Mouse (Mus musculus) adrenal gland, postnatal 10 days (tissue): ENCODE measurements around the gene Pced1b. TPM values are rescaled to one million over a fixed set of nuclear protein-coding genes. Genes with fewer than 3 reads are reported as not detected.
"Not testable (repeated sequence)": the region's sequence is repeated elsewhere in the genome, so short reads cannot be mapped to it uniquely, and the experiment has no call there.

ENCODE experiments used
- DNase-seq: peaks from one replicate; pipeline ENCODE4 v3.0.0; 2021; ENCODE audit warnings: mixed read lengths
- long read RNA-seq, 2 experiments: library from polyadenylated mRNA; stranded (forward); transcript quantifications; one replicate each; pipeline ENCODE4 v2.0.0; 2021
- total RNA-seq, 2 experiments: library from RNA; stranded (reverse); gene quantifications; 2 replicates each; pipeline ENCODE4 v1.2.3; 2021

Gene Pced1b
- total RNA-seq, result 10 to 100 TPM; 23.5 to 26.0 TPM
- long read RNA-seq, experiment 1, partial matches to known transcripts, result 0 of 7 reads
- long read RNA-seq, experiment 1, other reads (novel, unspliced or antisense), result 7 of 7 reads
- long read RNA-seq, experiment 2, partial matches to known transcripts, result 0 of 6 reads
- long read RNA-seq, experiment 2, other reads (novel, unspliced or antisense), result 6 of 6 reads

GRCm38 (mm10) chr15:97246911-97247790, at the start of gene Pced1b, which contains the start of gene Amigo2:
TSS of gene Pced1b (plus strand) at chr15:97247107.
TSS of gene Amigo2 (minus strand) at chr15:97247287.
- peak; percentile 83 for DNase-seq

- DNase-seq, result no peak
Measured at GRCm38 (mm10) chr15:97204889-97205288, 42.0 kb upstream of the Pced1b start.

GRCm38 (mm10) chr15:97205776-97206175, 41.1 kb upstream of the Pced1b start:
- no peak for DNase-seq

GRCm38 (mm10) chr15:97206506-97206905, 40.4 kb upstream of the Pced1b start:
- no peak for DNase-seq

DNA sequence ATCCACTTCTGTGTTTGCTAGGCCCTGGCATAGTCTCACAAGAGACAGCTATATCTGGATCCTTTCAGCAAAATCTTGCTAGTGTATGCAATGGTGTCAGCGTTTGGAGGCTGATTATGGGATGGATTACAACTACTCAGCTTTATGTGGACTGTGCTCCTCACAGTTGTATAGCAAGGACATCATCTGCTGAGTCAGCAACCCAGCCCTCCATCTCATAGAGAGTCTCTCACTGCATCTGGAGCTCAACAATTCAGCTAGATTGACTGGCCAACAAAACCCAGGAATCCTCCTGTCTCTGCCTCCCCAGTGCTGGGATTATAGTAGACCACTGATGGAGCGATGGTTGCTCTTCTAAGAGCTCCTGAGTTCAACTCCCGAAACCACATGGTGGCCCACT, 37.2 kb upstream of the Pced1b start:
- not testable (repeated sequence) for DNase-seq

DNA sequence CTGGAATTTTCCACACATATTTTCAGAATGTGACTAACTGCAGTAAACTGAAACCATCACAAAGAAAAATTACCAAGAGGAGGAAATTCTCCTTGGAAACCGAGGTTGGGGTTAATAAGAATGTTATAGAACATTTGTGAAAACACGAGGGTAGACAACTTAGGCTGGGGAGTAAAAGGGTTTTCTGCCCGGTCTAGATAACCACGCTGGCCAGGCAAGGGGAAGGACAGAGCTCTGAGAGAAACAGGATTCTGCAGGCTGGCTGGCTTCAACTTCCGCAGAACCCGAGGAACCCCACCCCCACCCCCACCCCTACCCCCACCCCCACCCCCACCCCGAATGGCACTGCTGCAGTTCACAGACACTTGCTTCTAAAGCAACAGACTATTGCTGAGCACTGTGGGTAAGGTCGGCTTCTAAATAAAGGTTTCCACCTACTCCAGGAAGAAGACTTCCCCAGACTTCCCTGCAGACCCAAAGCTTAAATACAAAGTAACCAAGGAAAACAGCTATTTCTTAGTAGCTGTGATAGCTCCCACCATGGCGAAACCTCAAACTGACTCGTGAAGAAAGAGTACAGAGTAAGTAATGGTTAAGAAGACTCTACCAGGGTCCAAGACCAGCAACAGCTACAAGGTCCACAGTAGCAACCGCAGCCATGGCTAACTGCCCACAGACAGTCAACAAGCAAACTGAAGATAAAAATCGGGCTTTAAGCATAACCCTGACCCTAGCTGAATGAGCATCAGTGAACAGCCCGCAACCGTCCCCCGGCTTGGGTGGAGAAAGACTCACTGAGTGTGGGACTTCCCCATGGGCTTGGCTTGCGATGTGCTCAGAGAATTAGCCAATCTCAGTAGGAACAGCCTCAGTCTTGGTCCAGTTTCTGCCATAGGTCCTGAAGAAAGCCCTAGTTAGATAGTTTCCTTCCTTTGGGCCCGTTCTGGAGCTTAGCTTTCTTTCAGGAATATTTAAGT, 34.1 kb upstream of the Pced1b start:
- no peak for DNase-seq

DNA sequence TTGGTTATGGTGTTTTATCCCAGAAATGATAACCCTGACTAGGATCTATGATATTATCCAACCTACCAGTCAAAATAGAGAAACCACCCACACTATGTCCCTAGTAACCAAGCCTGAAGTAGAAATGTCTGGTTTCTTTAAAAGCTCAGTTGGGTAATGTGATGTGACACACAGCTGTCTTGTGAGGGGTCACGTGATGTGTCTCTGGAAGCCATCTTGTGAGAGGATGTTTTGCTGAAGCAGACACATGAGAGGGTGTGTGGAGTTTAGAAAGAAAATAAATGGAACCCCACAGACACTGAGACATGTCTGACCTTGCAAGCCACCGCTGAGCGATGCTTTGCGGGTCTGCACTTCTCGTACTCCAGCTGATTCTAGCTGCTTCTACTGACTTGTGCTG, 30.1 kb upstream of the Pced1b start:
- DNase-seq, result no peak

GRCm38 (mm10) chr15:97223431-97223830, 23.5 kb upstream of the Pced1b start:
- no peak for DNase-seq

- DNase-seq, result no peak
Measured at GRCm38 (mm10) chr15:97224003-97224402, 22.9 kb upstream of the Pced1b start.

DNA sequence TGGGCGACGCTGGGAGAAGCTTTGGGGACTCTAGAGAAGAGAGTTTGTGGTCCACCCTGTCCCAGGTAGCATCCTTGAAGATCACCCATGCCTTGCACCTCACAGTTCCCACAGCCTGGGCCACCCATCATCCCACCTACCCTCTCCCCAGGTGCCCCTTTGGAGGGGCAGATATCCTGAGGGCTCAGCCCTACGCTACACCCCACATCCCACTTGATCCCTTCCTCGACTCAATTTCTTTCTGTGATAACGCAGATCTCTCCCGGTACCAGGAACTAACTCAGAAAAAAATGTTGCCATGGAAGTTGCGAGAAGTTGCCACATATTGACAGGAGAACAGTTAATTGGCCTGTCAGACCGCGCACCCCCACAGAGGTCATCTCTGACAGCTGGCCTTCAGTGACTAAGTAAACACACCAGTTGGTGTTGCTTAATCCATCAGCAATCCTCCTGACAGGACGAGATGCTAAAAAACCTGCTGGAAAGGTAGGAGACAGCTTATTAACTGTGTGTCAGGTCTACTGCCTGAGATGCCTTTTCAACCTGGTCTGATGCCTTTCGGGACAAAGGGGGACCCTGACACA, 17.3 kb upstream of the Pced1b start:
- DNase-seq, result no peak

DNA sequence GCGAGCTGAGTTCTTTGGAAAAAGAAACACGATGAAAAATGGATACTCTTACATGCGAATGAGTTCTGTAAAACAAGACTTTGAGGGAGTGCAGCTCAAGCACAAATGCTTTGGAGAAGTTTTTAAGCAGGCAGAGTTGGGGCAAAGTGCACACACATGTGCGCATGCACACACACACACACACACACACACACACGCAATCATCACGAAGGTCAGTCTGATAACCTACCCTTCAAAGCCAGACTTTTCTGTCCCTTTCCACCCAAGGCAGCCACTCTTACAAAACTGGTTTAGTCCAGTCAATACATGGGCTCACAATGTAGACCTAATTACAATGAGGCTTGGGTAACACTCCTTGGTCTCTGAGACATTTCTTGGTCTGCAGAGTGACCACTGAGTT, 12.8 kb upstream of the Pced1b start:
- DNase-seq, result no peak

DNA sequence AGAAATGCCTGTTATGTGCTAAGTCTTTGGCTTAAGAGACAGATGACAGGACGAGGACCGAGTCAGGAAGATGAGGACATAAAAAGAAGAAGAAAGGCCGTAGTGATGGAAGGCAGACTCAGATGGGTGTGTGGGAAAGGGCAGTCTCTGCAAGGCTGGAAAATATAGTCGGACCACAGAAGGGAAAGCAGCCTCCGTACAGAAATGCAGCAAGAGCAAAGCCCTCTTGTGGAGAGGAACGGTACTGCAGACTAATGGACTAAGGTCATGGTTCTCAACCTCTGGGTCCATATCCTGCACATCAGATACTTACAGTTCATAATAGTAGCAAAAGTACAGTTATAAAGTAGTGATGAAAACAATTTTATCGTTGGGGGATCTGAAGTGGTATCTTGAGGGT, 11.7 kb upstream of the Pced1b start:
- DNase-seq, result peak; percentile 79

- peak; percentile 80 for DNase-seq
Measured at GRCm38 (mm10) chr15:97236943-97237342, 10.0 kb upstream of the Pced1b start.

GRCm38 (mm10) chr15:97245392-97245791, 1.5 kb upstream of the Pced1b start:
- no peak for DNase-seq

DNA sequence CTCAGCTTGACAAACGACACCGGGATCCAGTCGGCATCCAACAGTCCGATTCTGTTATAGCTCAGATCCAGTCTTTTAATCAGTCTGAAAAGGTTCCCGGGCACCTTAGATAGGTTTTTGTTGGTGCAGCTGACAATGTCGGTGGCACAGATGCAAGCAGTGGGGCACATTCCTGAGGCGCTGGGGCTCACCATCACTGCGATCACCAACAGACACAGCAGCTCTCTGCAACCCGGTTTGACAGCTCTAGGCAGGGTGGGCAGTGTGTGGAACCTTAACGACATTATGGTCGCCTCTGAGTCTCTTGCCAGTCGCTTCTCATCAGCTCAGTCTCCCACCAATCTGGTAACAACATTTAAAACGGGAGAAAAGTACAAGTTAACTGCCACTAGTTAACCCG, 651 bp upstream of the Pced1b start:
- no peak for DNase-seq

- peak; percentile 58 for DNase-seq
Measured at GRCm38 (mm10) chr15:97247791-97248161, 869 bp downstream of the Pced1b start.

DNA sequence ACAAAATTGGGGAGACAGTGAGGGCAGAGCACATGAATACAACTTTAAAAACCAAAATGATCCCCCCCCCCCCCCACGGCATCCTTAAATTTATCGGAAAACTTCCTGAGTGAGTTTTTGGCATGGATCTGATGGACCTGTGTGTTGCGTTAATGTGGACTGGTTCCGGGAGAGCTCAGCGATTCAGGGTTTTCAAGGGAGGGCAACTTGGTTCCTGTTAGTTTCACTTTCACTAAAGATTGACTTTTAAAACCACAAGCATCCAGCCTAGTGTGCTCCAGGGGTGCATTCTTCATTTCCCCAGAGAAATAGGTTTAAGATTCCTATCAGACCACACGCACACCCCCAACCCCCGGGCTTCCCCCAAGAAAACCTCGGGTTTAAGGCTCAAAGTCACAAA, 1.4 kb downstream of the Pced1b start:
- peak; percentile 38 for DNase-seq

GRCm38 (mm10) chr15:97249322-97249721, 2.4 kb downstream of the Pced1b start:
- DNase-seq, result no peak

DNA sequence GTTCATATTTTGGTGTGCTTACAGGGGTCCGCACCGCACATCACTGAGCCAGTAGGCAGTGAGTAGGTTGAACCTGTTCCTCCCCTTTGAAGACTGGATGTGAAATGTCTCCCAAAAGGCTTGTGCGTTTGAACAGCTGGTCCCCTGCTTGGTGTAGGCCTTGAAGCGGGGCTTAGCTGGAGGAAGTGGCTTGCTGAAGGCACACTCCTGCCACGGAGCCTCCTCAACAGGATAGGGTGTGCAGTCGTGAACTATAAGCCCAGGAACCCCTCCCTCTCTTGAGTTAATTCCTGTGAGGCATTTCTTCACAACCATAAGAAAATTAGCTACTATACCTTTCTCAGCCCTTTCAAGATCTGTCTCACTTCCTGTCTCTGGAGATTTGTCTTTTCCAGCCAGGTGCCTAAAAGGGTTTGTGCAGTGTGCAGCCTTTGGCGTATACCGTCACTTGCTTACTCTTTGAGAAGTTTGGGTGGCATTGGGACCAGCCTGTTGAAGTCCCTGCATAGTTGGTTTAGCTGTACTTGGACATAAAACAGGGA, 5.7 kb downstream of the Pced1b start:
- DNase-seq, result no peak

DNA sequence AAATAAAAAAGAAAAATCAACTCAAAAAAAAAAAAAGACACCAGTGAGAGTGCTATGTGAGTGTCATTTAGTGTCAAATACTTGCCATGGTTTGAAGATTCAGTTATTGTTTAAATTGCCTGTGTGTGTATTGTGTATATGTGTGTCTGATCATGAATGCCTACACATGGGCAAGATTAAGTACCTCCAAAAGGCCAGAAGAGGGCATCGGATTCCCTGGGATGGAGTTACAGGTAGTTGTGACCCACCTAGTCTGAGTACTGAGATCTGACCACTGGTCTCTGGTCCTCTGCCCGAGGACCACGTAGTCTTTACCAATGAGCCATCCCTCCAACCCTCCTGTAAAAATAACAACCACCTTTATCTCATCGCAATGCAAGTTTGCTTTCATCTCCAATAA, 7.5 kb downstream of the Pced1b start:
- no peak for DNase-seq

DNA sequence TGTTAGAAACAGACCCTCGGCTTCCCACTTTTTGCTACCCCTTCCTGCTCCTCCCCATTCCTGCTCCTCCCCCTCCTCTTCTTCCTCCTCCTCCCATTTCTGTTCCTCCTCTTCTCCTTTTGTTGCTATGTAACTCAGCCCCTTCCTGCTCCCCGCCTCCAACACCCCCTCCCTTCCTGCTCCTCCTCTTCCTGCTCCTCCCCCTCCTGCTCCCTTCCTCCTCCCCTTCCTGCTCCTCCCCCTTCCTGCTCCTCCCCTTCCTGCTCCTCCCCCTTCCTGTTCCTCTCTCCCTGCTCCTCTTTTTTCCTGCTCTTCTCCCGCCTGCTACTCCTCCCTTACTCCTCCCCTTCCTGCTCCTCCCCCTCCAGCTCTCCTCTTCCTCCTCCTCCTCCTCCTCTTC, 8.9 kb downstream of the Pced1b start:
- DNase-seq, result no peak

- no peak for DNase-seq
Measured at GRCm38 (mm10) chr15:97256411-97256810, 9.5 kb downstream of the Pced1b start.
